Mouse (Mus musculus): ENCODE data around the gene Rnf208. TPM values are rescaled to one million over a fixed set of nuclear protein-coding genes. Genes with fewer than 3 reads are reported as not detected.
"Not testable (repeated sequence)": the region's sequence is repeated elsewhere in the genome, so short reads cannot be mapped to it uniquely, and the experiment has no call there.

The Rnf208 gene
- total and polyA plus RNA-seq, 2 experiments from 2014 or later = 156 to 219 TPM

GRCm38 (mm10) chr2:25255284-25255779 lies 13.3 kb downstream of the Rnf208 start, which contains the start of gene Tmem203:
Tmem203 (plus strand) TSS chr2:25255439.
- peak within 1 kb of the TSS; percentile 89 for H3K4me3 ChIP-seq (ENCODE audit: low read length)
- peak within 1 kb of the TSS; percentile 84 for H3K27ac ChIP-seq
- DNase-seq (ENCODE audit: low spot score) (peak; percentile 94), ATAC-seq (peak; percentile 91)
- peaks cover 10% of the 10 kb centered on the region; the same call in 1 of the 2 replicates for H3K36me3 ChIP-seq (ENCODE audit: insufficient read depth, low read length)
- H3K4me2 ChIP-seq (ENCODE audit: low read depth, low read length) = peak within 1 kb of the TSS; percentile 76
- H3K9me3 ChIP-seq (ENCODE audit: low read length) = no peaks in the 10 kb centered on the region
- H3K9ac ChIP-seq (replicated peaks; ENCODE audit: low read length) = peak within 1 kb of the TSS; percentile 79
- WGBS = 0% methylated on average over 39 of the region's 39 CpGs
- no peaks in the 10 kb centered on the region for H3K27me3 ChIP-seq (ENCODE audit: insufficient read depth, low read length)
- no peak for TF ChIP-seq CTCF (IDR thresholded peaks at IDR 0.05; ENCODE audit: low read depth)
- H3K4me1 ChIP-seq (ENCODE audit: insufficient read depth, low read length) = peaks cover 13% of the 10 kb centered on the region

- not testable (repeated sequence) for H3K36me3 ChIP-seq (ENCODE audit: insufficient read depth, low read length); H3K27ac ChIP-seq; DNase-seq (ENCODE audit: low spot score); H3K9me3 ChIP-seq (ENCODE audit: low read length); H3K27me3 ChIP-seq (ENCODE audit: insufficient read depth, low read length); ATAC-seq
- H3K4me3 ChIP-seq (ENCODE audit: low read length) = peak overlapping the region; percentile 89
- peak overlapping the region; percentile 76 for H3K4me2 ChIP-seq (ENCODE audit: low read depth, low read length)
- TF ChIP-seq CTCF (IDR thresholded peaks at IDR 0.05; ENCODE audit: low read depth) = peak; percentile 44
- H3K9ac ChIP-seq (replicated peaks; ENCODE audit: low read length) = peak overlapping the region; percentile 79
- peaks cover 13% of the 10 kb centered on the region for H3K4me1 ChIP-seq (ENCODE audit: insufficient read depth, low read length)
- 57% methylated on average over 11 of the region's 12 CpGs for WGBS
Measured at GRCm38 (mm10) chr2:25256443-25257109, 14.5 kb downstream of the Rnf208 start.

- not testable (repeated sequence) for H3K4me3 ChIP-seq (ENCODE audit: low read length); ATAC-seq; H3K27ac ChIP-seq; H3K36me3 ChIP-seq (ENCODE audit: insufficient read depth, low read length); H3K27me3 ChIP-seq (ENCODE audit: insufficient read depth, low read length); H3K9ac ChIP-seq (replicated peaks; ENCODE audit: low read length); H3K9me3 ChIP-seq (ENCODE audit: low read length); DNase-seq (ENCODE audit: low spot score); H3K4me2 ChIP-seq (ENCODE audit: low read depth, low read length)
- H3K4me1 ChIP-seq (ENCODE audit: insufficient read depth, low read length) = peaks cover 13% of the 10 kb centered on the region
- 87% methylated on average over 5 of the region's 5 CpGs for WGBS
Measured at GRCm38 (mm10) chr2:25257250-25257649, 15.2 kb downstream of the Rnf208 start.

GRCm38 (mm10) chr2:25258887-25259286 lies 16.8 kb downstream of the Rnf208 start:
- 67% methylated on average over 2 of the region's 2 CpGs for WGBS
- Histone ChIP-seq H3K9ac (replicated peaks; ENCODE audit: low read length) (no peak overlapping the region), H3K9me3 (ENCODE audit: low read length) (no peaks in the 10 kb centered on the region), H3K36me3 (ENCODE audit: insufficient read depth, low read length) (no peaks in the 10 kb centered on the region), H3K27ac (no peak overlapping the region), H3K4me3 (ENCODE audit: low read length) (no peak overlapping the region), H3K27me3 (ENCODE audit: insufficient read depth, low read length) (no peaks in the 10 kb centered on the region), H3K4me2 (ENCODE audit: low read depth, low read length) (no peak overlapping the region), H3K4me1 (ENCODE audit: insufficient read depth, low read length) (peaks cover 18% of the 10 kb centered on the region)
- no peak for DNase-seq (ENCODE audit: low spot score)
- peak; percentile 60 for TF ChIP-seq CTCF (IDR thresholded peaks at IDR 0.05; ENCODE audit: low read depth)
- ATAC-seq = no peak

- H3K27me3 ChIP-seq (ENCODE audit: insufficient read depth, low read length) = no peaks in the 10 kb centered on the region
- TF ChIP-seq CTCF (IDR thresholded peaks at IDR 0.05; ENCODE audit: low read depth) = no peak
- peak overlapping the region; percentile 60 for H3K4me3 ChIP-seq (ENCODE audit: low read length)
- no peak for DNase-seq (ENCODE audit: low spot score)
- peaks cover 33% of the 10 kb centered on the region for H3K4me1 ChIP-seq (ENCODE audit: insufficient read depth, low read length)
- H3K9me3 ChIP-seq (ENCODE audit: low read length) = no peaks in the 10 kb centered on the region
- peak overlapping the region; percentile 79 for H3K27ac ChIP-seq
- peak overlapping the region; percentile 28; the same call in 1 of the 2 replicates for H3K9ac ChIP-seq (replicated peaks; ENCODE audit: low read length)
- no peak for ATAC-seq
- no peaks in the 10 kb centered on the region for H3K36me3 ChIP-seq (ENCODE audit: insufficient read depth, low read length)
- peak overlapping the region; percentile 76 for H3K4me2 ChIP-seq (ENCODE audit: low read depth, low read length)
- 43% methylated on average over 11 of the region's 12 CpGs for WGBS
Measured at GRCm38 (mm10) chr2:25261870-25262269, 19.8 kb downstream of the Rnf208 start.

GRCm38 (mm10) chr2:25262291-25262767 lies 20.3 kb downstream of the Rnf208 start, which contains the start of gene Tprn:
Tprn (plus strand) TSS chr2:25262618.
- WGBS = under 1% methylated on average over 39 of the region's 39 CpGs
- no peaks in the 10 kb centered on the region for H3K27me3 ChIP-seq (ENCODE audit: insufficient read depth, low read length)
- peak within 1 kb of the TSS; percentile 66 for H3K9ac ChIP-seq (replicated peaks; ENCODE audit: low read length)
- H3K4me2 ChIP-seq (ENCODE audit: low read depth, low read length) = peak within 1 kb of the TSS; percentile 76
- H3K4me1 ChIP-seq (ENCODE audit: insufficient read depth, low read length) = peaks cover 38% of the 10 kb centered on the region
- peak; percentile 98 for DNase-seq (ENCODE audit: low spot score)
- H3K4me3 ChIP-seq (ENCODE audit: low read length) = peak within 1 kb of the TSS; percentile 60
- ATAC-seq = peak; percentile 97
- no peaks in the 10 kb centered on the region for H3K9me3 ChIP-seq (ENCODE audit: low read length)
- no peak; the same call in 1 of the 2 replicates for TF ChIP-seq CTCF (IDR thresholded peaks at IDR 0.05; ENCODE audit: low read depth)
- H3K36me3 ChIP-seq (ENCODE audit: insufficient read depth, low read length) = no peaks in the 10 kb centered on the region
- H3K27ac ChIP-seq = peak within 1 kb of the TSS; percentile 79
